Mouse (Mus musculus) layer of hippocampus, postnatal 10 days (tissue): Measurements from ENCODE around the gene Ampd2. TPM values are rescaled to one million over a fixed set of nuclear protein-coding genes. Genes with fewer than 3 reads are reported as not detected.

Experiments
- DNase-seq, 2 experiments: peaks; one replicate each; pipeline ENCODE4 v3.0.0; 2021; ENCODE audit warnings: low spot score in 2 of 2
- total RNA-seq, 2 experiments: library from RNA; stranded (reverse); gene quantifications; 2 replicates each; pipeline ENCODE4 v1.2.3; 2021

The Ampd2 gene
- total RNA-seq, 2 experiments from 2014 or later, result 48.4 to 58.8 TPM

- DNase-seq, result peak; percentile 61 to 77
Measured at GRCm38 (mm10) chr3:108070295-108071293, 15.9 kb downstream of the Ampd2 start.

DNA sequence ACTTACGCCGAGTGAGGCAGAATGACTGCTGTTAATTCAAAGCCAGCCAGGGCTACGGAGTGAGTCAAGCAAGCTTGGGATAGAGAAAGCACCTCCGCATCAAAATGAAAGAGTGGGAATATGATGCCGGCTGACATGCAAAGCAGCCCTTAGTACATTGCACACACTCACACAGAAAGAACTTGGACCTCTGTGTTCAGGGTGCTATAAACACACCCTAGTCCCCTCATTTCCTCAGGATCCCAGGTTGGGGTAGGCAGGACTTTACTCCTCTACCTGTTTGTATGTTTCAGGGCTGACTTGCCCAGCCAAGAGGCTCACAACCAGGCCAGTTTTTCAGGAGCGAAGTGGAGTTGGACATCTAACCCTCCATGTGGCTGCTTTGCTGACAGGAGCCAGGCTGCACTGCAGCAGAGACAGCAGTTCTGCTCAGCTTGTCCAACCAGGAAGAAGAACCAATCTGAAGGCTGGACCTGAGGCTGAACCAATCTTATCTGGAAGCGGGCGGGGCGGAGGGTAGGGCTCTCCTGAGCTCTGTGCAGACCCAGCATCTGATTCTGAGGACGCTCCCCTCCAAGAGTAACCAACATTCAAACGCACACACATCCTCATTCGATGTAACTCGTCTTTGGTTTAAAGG, 17.1 kb downstream of the Ampd2 start:
- DNase-seq, result no peak

GRCm38 (mm10) chr3:108068826-108069225, 17.6 kb downstream of the Ampd2 start:
- no peak for DNase-seq

DNA sequence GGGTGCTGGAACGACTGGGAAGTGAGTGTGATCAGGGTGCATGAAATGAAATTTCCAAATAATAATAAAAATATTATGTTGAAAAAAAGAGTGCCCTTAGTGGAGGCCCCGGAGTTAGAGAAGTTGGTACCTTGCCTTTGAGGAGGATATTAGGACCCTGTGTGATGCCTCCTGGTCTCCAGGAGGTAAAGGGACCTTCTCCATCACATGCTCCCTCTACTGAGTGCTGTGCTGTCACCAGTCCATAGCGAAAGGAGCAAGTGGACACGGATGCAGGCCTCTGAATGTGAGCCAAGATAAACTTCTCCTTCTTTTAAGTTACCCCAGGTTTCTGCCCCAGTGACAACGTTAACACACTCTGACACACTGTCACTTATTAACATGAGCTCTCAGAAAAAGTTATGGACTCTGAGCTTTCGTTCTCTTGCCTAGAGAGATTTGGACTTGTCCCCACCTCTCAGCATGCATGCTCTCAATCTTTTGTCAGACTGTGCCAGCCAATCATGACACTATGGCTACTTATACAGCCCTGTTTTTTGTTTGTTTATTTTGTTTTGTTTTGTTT, 19.0 kb downstream of the Ampd2 start:
- DNase-seq, result no peak

DNA sequence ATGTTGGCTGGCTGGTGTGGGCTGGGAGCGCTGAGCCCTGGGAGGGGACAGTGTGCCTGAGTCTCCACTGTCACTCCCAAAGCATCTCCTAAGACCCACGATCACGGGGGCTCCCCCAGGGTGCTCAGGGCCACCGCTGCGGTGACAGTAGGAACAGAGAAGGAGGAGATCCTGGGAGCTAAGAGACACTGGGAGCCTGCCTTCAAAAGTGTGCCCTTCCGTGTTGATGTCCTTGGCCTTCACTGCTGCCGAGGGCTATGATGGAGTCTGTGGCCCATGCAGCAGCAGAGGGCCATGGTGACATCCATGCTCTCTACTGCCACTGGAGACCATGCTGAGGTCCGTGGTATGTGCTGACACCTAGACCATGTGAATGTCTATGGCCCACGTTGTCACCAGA, 20.9 kb downstream of the Ampd2 start:
- DNase-seq, result no peak

- no peak for DNase-seq
Measured at GRCm38 (mm10) chr3:108064672-108065071, 21.8 kb downstream of the Ampd2 start.

- DNase-seq, result no peak
Measured at GRCm38 (mm10) chr3:108062648-108063047, 23.8 kb downstream of the Ampd2 start.

GRCm38 (mm10) chr3:108061420-108061819, 25.0 kb downstream of the Ampd2 start:
- DNase-seq, result peak; percentile 54 to 62

DNA sequence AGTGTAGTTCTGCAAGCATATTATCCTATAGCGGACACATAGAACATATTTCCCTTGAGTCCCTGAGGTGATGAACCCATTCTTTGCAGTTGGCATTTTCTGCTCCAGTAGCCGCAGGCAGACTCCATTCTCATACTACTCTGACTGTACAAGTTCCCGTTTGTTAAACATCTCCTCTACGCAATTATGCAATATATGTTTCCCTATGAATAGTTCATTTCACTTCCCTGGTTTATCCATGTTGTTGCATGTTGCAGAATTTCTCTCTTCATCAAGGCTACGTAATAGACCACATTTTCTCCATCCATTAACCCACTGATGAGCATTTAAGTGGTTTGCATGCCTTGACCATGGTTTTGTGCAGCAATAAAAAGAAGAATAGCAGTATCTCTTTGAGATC, 36.0 kb downstream of the Ampd2 start:
- DNase-seq, result no peak

- DNase-seq, result no peak
Measured at GRCm38 (mm10) chr3:108048306-108048705, 38.1 kb downstream of the Ampd2 start.

GRCm38 (mm10) chr3:108046944-108047655, 39.4 kb downstream of the Ampd2 start:
- no peak for DNase-seq

DNA sequence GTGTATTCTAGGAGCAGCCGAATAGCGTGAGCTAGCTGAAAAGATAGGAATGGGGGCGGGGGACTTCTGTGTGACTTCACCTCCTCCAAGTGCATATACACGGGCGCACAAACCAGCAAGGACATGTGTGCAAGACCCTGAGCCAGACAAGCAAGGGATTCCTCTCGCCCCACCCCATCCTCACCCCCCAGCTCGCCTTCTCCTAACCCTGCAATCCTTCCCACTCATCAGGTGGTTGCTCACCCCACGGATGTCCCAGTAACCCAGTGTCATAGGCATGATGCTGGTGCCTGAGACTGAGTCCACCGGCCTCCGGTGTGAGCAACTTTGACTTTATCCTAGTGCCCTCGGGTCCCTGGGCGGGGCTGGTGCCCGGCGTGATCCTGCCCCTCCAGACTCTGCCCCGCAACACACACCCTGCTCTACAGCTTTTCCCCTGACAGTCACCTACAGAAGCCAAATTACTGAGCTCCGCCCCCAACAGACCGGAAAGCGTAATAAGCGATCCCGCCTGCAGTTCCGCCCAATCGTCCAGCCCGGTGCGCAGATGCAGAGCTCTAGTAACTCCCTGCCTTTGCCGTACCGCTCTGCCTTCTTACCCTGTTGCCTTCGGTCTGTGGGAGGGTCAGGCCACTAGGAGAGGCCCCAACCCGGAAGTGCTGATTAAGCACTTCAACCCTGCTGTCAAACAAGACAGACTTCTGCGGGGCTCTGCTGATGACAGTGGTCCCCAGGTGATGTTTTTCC, 41.9 kb downstream of the Ampd2 start, which contains the start of gene Gstm4:
Gstm4 (minus strand) TSS at position 501 of the 747 bp plus-strand sequence.
- DNase-seq, result peak; percentile 73 to 85

- DNase-seq, result no peak
Measured at GRCm38 (mm10) chr3:108033156-108033555, 53.3 kb downstream of the Ampd2 start.

DNA sequence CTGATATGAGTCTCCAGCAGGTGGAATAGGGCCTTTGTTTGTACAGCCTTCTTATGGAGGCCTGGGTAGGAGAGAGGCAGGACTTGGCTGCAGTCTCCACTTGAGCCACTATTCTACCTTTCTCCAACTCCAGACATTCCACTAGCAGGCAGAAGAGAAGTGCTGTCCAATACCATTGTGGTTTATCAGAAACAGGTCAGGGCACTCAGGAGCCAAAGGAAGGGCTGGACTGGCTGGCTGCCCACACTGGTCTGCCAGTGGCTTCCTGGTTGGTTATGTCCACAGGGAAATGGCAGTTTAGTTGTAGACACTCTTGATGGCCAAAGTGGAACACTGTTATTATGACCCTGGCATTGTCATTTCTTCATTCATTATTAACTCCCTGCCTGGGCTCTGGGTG, 54.3 kb downstream of the Ampd2 start:
- DNase-seq, result no peak

- no peak for DNase-seq
Measured at GRCm38 (mm10) chr3:108028641-108029365, 57.6 kb downstream of the Ampd2 start.

DNA sequence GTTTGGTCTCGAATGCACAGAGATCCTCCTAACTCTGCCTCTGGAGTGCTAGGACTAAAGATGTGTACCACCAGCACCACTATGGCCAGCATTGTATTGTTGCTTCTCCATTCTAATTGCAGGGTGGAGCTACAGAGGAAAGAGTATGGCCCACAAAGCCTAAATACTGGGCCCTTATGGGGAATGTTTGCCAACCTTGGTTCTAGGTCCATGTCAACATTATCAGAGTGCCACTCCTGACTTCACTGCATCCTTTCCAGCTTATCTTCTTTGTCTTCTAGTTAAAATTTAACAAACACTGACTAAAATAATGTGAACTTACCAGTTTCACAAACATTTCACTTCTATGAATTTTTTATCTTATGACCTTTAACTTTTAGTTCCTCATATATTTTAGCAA, 59.9 kb downstream of the Ampd2 start:
- DNase-seq, result no peak

- no peak for DNase-seq
Measured at GRCm38 (mm10) chr3:108026049-108026448, 60.4 kb downstream of the Ampd2 start.

DNA sequence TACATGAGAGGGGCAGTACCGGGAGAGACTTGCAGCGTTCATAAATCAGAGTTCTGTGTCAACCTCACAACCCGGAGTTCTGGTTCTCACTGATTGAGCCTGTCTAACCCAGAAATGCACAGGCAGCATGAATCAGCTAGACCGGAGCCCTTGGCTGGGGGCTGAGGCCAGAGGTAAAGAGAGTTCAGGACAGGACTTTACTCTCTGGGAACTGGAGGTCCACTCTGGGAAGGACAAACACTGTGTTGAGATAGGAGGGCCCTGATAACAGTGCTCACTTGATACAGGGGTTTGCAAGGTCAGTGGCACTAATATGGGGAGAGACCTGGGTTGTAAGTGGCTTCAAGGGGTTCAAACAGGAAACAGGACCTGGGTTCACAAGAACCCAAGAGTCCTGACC, 61.1 kb downstream of the Ampd2 start:
- DNase-seq, result no peak
